In genomic region chr2:163189596-163189995, GRCm38 (mm10) we compare ENCODE assay signal across 18 mouse cellular contexts. TPM values are rescaled to one million over a fixed set of nuclear protein-coding genes. Genes with fewer than 3 reads are reported as not detected.
DNase-seq lines count a peak whose midpoint lies in the region; ATAC-seq lines count a peak whose summit lies in the region.
"Had no signal": no experiment of that assay in that cellular context is flagged by ENCODE, and none has a peak within 500 bp of the region (broad histone marks: within the 10 kb centered on the region; RNA-seq: fewer than 3 reads in every experiment).

No protein-coding gene starts in this region.

- H3K9ac ChIP-seq in hindbrain, embryonic 11.5 days (ENCODE audit: low read depth, low read length) = peak overlapping the region; percentile 8; the same call in 1 of the 2 replicates
- H3K9ac ChIP-seq in hindbrain, embryonic 14.5 days = no peak overlapping the region
- peak overlapping the region; percentile 52 for H3K9ac ChIP-seq in midbrain, embryonic 11.5 days (ENCODE audit: low read length)
- no peak overlapping the region for H3K9ac ChIP-seq in midbrain, embryonic 16.5 days (ENCODE audit: low read depth, low read length)
- H3K9ac ChIP-seq in embryonic facial prominence, embryonic 14.5 days (ENCODE audit: low read depth, low read length) = no peak overlapping the region
- H3K9ac ChIP-seq in hindbrain, embryonic 13.5 days = 0 out of 2 replicates have a peak overlapping the region, but pooled peaks have one; percentile 6

- no peaks in the 10 kb centered on the region for H3K27me3 ChIP-seq in hindbrain, embryonic 11.5 days (ENCODE audit: control insufficient read depth, insufficient read depth, low read length)
- H3K27me3 ChIP-seq in hindbrain, embryonic 14.5 days (ENCODE audit: control insufficient read depth, insufficient read depth, low read length) = no peaks in the 10 kb centered on the region
- no peaks in the 10 kb centered on the region for H3K27me3 ChIP-seq in midbrain, embryonic 11.5 days (ENCODE audit: control insufficient read depth, insufficient read depth, low read length)
- H3K27me3 ChIP-seq in midbrain, embryonic 16.5 days (ENCODE audit: control insufficient read depth, insufficient read depth, low read depth, low read length) = no peaks in the 10 kb centered on the region
- no peaks in the 10 kb centered on the region for H3K27me3 ChIP-seq in embryonic facial prominence, embryonic 14.5 days (replicated peaks; ENCODE audit: control insufficient read depth, insufficient read depth, low read length)
- H3K27me3 ChIP-seq in hindbrain, embryonic 13.5 days = peaks cover 21% of the 10 kb centered on the region

- no peaks in the 10 kb centered on the region for H3K9me3 ChIP-seq in hindbrain, embryonic 11.5 days (ENCODE audit: control insufficient read depth, low read length)
- no peaks in the 10 kb centered on the region for H3K9me3 ChIP-seq in hindbrain, embryonic 14.5 days (ENCODE audit: control insufficient read depth, low read length)
- H3K9me3 ChIP-seq in midbrain, embryonic 11.5 days (ENCODE audit: control insufficient read depth, low read length) = no peaks in the 10 kb centered on the region
- H3K9me3 ChIP-seq in midbrain, embryonic 16.5 days (replicated peaks; ENCODE audit: control insufficient read depth, low read length, poor library complexity, severe bottlenecking) = no peaks in the 10 kb centered on the region
- H3K9me3 ChIP-seq in embryonic facial prominence, embryonic 14.5 days (ENCODE audit: control insufficient read depth, low read length) = no peaks in the 10 kb centered on the region
- H3K9me3 ChIP-seq in hindbrain, embryonic 13.5 days = no peaks in the 10 kb centered on the region
- H3K9me3 ChIP-seq: megakaryocyte, embryonic 14.5 days had no signal

- H3K4me3 ChIP-seq in hindbrain, embryonic 11.5 days (ENCODE audit: low read depth, low read length) = no peak overlapping the region
- H3K4me3 ChIP-seq in hindbrain, embryonic 14.5 days (replicated peaks; ENCODE audit: low read length) = no peak overlapping the region
- H3K4me3 ChIP-seq in midbrain, embryonic 11.5 days (ENCODE audit: low read depth, low read length) = no peak overlapping the region
- H3K4me3 ChIP-seq in midbrain, embryonic 16.5 days (ENCODE audit: low read depth, low read length) = no peak overlapping the region
- no peak overlapping the region for H3K4me3 ChIP-seq in embryonic facial prominence, embryonic 14.5 days (ENCODE audit: low read depth, low read length)
- no peak overlapping the region for H3K4me3 ChIP-seq in hindbrain, embryonic 13.5 days
- H3K4me3 ChIP-seq: layer of hippocampus, adult 2 months; megakaryocyte, embryonic 14.5 days had no signal

- ATAC-seq in hindbrain, embryonic 11.5 days (ENCODE audit: low FRiP score) = peak; percentile 61
- ATAC-seq in hindbrain, embryonic 14.5 days (ENCODE audit: low FRiP score) = no peak
- peak; percentile 72 for ATAC-seq in midbrain, embryonic 11.5 days (ENCODE audit: low FRiP score)
- no peak for ATAC-seq in midbrain, embryonic 16.5 days
- ATAC-seq in embryonic facial prominence, embryonic 14.5 days (ENCODE audit: low read depth) = peak; percentile 44; the same call in 1 of the 2 replicates
- ATAC-seq in hindbrain, embryonic 13.5 days (ENCODE audit: low FRiP score) = 0 out of 2 replicates have a peak, but pooled peaks have one; percentile 17
- ATAC-seq: Patski had no signal

- peaks cover 18% of the 10 kb centered on the region for H3K4me1 ChIP-seq in hindbrain, embryonic 11.5 days (replicated peaks; ENCODE audit: control insufficient read depth, insufficient read depth, low read length)
- H3K4me1 ChIP-seq in hindbrain, embryonic 14.5 days (replicated peaks; ENCODE audit: control insufficient read depth, insufficient read depth, low read length) = 0 out of 2 replicates have a peak, but pooled peaks cover 3% of the 10 kb centered on the region
- peaks cover 39% of the 10 kb centered on the region for H3K4me1 ChIP-seq in midbrain, embryonic 11.5 days (ENCODE audit: control insufficient read depth, insufficient read depth, low read length)
- H3K4me1 ChIP-seq in midbrain, embryonic 16.5 days (ENCODE audit: control insufficient read depth, insufficient read depth, low read length) = peaks cover 15% of the 10 kb centered on the region
- peaks cover 24% of the 10 kb centered on the region; the same call in 1 of the 2 replicates for H3K4me1 ChIP-seq in embryonic facial prominence, embryonic 14.5 days (ENCODE audit: control insufficient read depth, insufficient read depth, low read length)
- peaks cover 36% of the 10 kb centered on the region for H3K4me1 ChIP-seq in hindbrain, embryonic 13.5 days (replicated peaks)
- H3K4me1 ChIP-seq: megakaryocyte, embryonic 14.5 days had no signal

- WGBS in hindbrain, embryonic 11.5 days = 6% methylated on average over 5 of the region's 5 CpGs
- WGBS in hindbrain, embryonic 14.5 days = 11% methylated on average over 5 of the region's 5 CpGs
- WGBS in midbrain, embryonic 11.5 days = 6% methylated on average over 5 of the region's 5 CpGs
- WGBS in midbrain, embryonic 16.5 days = 2% methylated on average over 5 of the region's 5 CpGs
- 10% methylated on average over 4 of the region's 5 CpGs for WGBS in embryonic facial prominence, embryonic 14.5 days
- WGBS in hindbrain, embryonic 13.5 days = 7% methylated on average over 5 of the region's 5 CpGs

- 0 out of 2 replicates have a peak overlapping the region, but pooled peaks have one; percentile 6 for H3K4me2 ChIP-seq in hindbrain, embryonic 11.5 days (replicated peaks; ENCODE audit: low read depth, low read length)
- no peak overlapping the region for H3K4me2 ChIP-seq in hindbrain, embryonic 14.5 days (replicated peaks)
- peak overlapping the region; percentile 25; the same call in 1 of the 2 replicates for H3K4me2 ChIP-seq in midbrain, embryonic 11.5 days
- H3K4me2 ChIP-seq in midbrain, embryonic 16.5 days (ENCODE audit: low read length) = no peak overlapping the region
- H3K4me2 ChIP-seq in embryonic facial prominence, embryonic 14.5 days (ENCODE audit: low read depth, low read length) = no peak overlapping the region
- no peak overlapping the region for H3K4me2 ChIP-seq in hindbrain, embryonic 13.5 days
- H3K4me2 ChIP-seq: liver, embryonic 11.5 days had no signal

- DNase-seq in hindbrain, embryonic 11.5 days (ENCODE audit: low spot score) = no peak
- no peak for DNase-seq in hindbrain, embryonic 14.5 days (ENCODE audit: low spot score)
- DNase-seq in midbrain, embryonic 11.5 days (ENCODE audit: low spot score, missing footprints) = no peak
- DNase-seq in embryonic facial prominence, embryonic 14.5 days (ENCODE audit: low spot score) = no peak
- DNase-seq in spleen, postnatal 10 days (ENCODE audit: low spot score in 2 of 2) = no peak
- DNase-seq: adrenal gland, postnatal 36 days; cerebellum, adult 2 months; gastrocnemius, postnatal 25 days; kidney, adult 18-20 months; kidney, postnatal 10 days; lung, adult 2 months; right cerebral cortex, adult 18-20 months had no signal

- peak overlapping the region; percentile 58 for H3K27ac ChIP-seq in hindbrain, embryonic 11.5 days (ENCODE audit: low read depth, low read length)
- H3K27ac ChIP-seq in hindbrain, embryonic 14.5 days = no peak overlapping the region
- peak overlapping the region; percentile 85 for H3K27ac ChIP-seq in midbrain, embryonic 11.5 days (ENCODE audit: low read depth, low read length)
- H3K27ac ChIP-seq in midbrain, embryonic 16.5 days (ENCODE audit: low read length) = no peak overlapping the region
- H3K27ac ChIP-seq in embryonic facial prominence, embryonic 14.5 days (replicated peaks; ENCODE audit: low read depth, low read length) = no peak overlapping the region
- no peak overlapping the region for H3K27ac ChIP-seq in hindbrain, embryonic 13.5 days
- H3K27ac ChIP-seq: layer of hippocampus, adult 2 months had no signal

- no peaks in the 10 kb centered on the region for H3K36me3 ChIP-seq in hindbrain, embryonic 11.5 days (ENCODE audit: control insufficient read depth, insufficient read depth, low read length)
- no peaks in the 10 kb centered on the region for H3K36me3 ChIP-seq in hindbrain, embryonic 14.5 days (replicated peaks; ENCODE audit: control insufficient read depth, insufficient read depth)
- H3K36me3 ChIP-seq in midbrain, embryonic 11.5 days (ENCODE audit: control insufficient read depth, insufficient read depth, low read length) = no peaks in the 10 kb centered on the region
- no peaks in the 10 kb centered on the region for H3K36me3 ChIP-seq in midbrain, embryonic 16.5 days (ENCODE audit: control insufficient read depth, insufficient read depth, low read length)
- no peaks in the 10 kb centered on the region for H3K36me3 ChIP-seq in embryonic facial prominence, embryonic 14.5 days (ENCODE audit: control insufficient read depth, insufficient read depth, low read length)
- no peaks in the 10 kb centered on the region for H3K36me3 ChIP-seq in hindbrain, embryonic 13.5 days

RNA-seq across cellular contexts. Expression of gene Tox2, which starts 13.3 kb away (rescaled TPM):
- 15.6 and 17.5 TPM in 2 replicates for polyA plus RNA-seq in hindbrain, embryonic 11.5 days (2014; fragmentation: Nextera tagmentation; extraction: Ambion mirVana)
- 28.7 and 31.4 TPM in 2 replicates for polyA plus RNA-seq in hindbrain, embryonic 14.5 days (2014; fragmentation: Nextera tagmentation; extraction: Ambion mirVana)
- polyA plus RNA-seq in midbrain, embryonic 11.5 days (2014; fragmentation: Nextera tagmentation; extraction: Ambion mirVana) = 37.3 and 38.2 TPM in 2 replicates
- polyA plus RNA-seq in midbrain, embryonic 16.5 days (2015; fragmentation: Nextera tagmentation; extraction: Ambion mirVana) = 54.5 and 55.3 TPM in 2 replicates
- 4.2 and 5.1 TPM in 2 replicates for polyA plus RNA-seq in embryonic facial prominence, embryonic 14.5 days (2014; fragmentation: Nextera tagmentation; extraction: Ambion mirVana)
- 20.6 and 23.5 TPM in 2 replicates for polyA plus RNA-seq in hindbrain, embryonic 13.5 days (2015; fragmentation: Nextera tagmentation; extraction: Ambion mirVana)
- polyA plus RNA-seq: Patski had no signal

Comparison
In these comparisons a context has a peak if more than half of its experiments do, and no peak if none do; other contexts are left out.
1. ATAC-seq: peak in hindbrain, embryonic 11.5 days (single experiment), midbrain, embryonic 11.5 days (single experiment), embryonic facial prominence, embryonic 14.5 days (single experiment) and hindbrain, embryonic 13.5 days (single experiment); none in hindbrain, embryonic 14.5 days (single experiment) and midbrain, embryonic 16.5 days (single experiment).
2. H3K27ac ChIP-seq: peak in hindbrain, embryonic 11.5 days (single experiment) and midbrain, embryonic 11.5 days (single experiment); none in hindbrain, embryonic 14.5 days (single experiment), midbrain, embryonic 16.5 days (single experiment), embryonic facial prominence, embryonic 14.5 days (single experiment) and hindbrain, embryonic 13.5 days (single experiment).
3. H3K4me2 ChIP-seq: peak in hindbrain, embryonic 11.5 days (single experiment) and midbrain, embryonic 11.5 days (single experiment); none in hindbrain, embryonic 14.5 days (single experiment), midbrain, embryonic 16.5 days (single experiment), embryonic facial prominence, embryonic 14.5 days (single experiment) and hindbrain, embryonic 13.5 days (single experiment).
4. H3K9ac ChIP-seq: peak in hindbrain, embryonic 11.5 days (single experiment), midbrain, embryonic 11.5 days (single experiment) and hindbrain, embryonic 13.5 days (single experiment); none in hindbrain, embryonic 14.5 days (single experiment), midbrain, embryonic 16.5 days (single experiment) and embryonic facial prominence, embryonic 14.5 days (single experiment).